Mouse (Mus musculus): Measurements from ENCODE around the gene Ube2b. TPM values are rescaled to one million over a fixed set of nuclear protein-coding genes. Genes with fewer than 3 reads are reported as not detected.
A peak's percentile ranks its signal among the peaks of the same experiment; 100 is the strongest.

Gene Ube2b
- polyA plus RNA-seq, 1 experiment = 179 TPM

DNA sequence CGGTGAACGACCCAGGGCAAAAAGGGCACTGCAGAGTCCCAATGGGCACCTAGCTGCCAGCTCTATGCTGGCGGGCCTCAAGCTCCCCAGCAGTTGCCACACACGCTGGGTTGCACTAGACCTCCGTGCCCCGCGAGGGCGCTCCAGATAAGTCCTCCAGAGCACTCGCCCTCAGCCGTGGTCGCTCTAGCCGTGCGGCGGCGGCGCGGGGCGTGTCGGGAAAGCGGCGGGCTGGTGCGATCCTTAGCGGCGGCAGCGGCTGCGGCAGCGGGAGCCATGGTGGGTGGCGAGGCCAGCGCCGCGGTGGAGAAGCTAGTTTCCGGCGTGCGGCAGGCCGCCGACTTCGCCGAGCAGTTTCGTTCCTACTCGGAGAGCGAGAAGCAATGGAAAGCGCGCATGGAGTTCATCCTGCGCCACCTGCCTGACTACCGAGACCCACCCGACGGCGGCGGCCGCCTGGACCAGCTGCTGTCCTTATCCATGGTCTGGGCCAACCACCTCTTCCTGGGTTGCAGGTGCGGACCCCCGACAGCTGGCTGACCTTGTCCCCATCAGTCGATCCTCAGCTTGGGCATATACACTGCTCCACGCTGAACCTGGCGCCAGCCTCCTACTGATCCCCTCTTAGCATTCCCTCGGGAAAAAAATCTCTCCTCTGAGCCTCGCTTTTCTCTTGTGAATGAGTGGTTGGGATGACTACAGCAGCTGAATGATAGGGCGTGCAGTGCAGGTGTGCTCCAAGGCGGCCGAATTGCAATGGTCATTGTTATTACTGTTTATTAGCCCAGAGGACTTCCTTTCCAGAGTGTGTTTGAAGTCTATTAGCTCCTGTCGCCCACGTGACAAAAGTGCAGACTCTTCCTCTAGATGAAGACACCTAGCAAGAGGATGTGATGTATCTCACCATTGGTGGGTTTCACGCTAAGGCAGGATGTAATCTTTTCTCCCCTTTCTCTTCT is 32.8 kb downstream of the Ube2b start, which contains the start of gene Cdkn2aipnl:
TSS of gene Cdkn2aipnl (plus strand) at position 219 of the 959 bp plus-strand sequence.
- H3K27ac ChIP-seq (ENCODE audit: control insufficient read depth, insufficient read depth, low read depth, low read length) = peak within 1 kb of the TSS; percentile 3; the same call in 1 of the 2 replicates
- peaks cover 2% of the 10 kb centered on the region for H3K36me3 ChIP-seq (ENCODE audit: control insufficient read depth, insufficient read depth, low read length)
- peak; percentile 91; the same call in 1 of the 2 replicates for TF ChIP-seq CTCF (IDR thresholded peaks at IDR 0.05; ENCODE audit: control insufficient read depth, insufficient read depth, insufficient replicate concordance, low read depth, low read length)
- TF ChIP-seq POLR2A (IDR thresholded peaks at IDR 0.05; ENCODE audit: control insufficient read depth, low read depth, low read length) = peak; percentile 62; the same call in 1 of the 2 replicates
- H3K4me3 ChIP-seq (ENCODE audit: control insufficient read depth, low read depth, low read length) = peak within 1 kb of the TSS; percentile 84
- H3K4me1 ChIP-seq (ENCODE audit: control insufficient read depth, insufficient read depth, low read length) = peaks cover 2% of the 10 kb centered on the region
- no peaks in the 10 kb centered on the region for H3K27me3 ChIP-seq (ENCODE audit: control insufficient read depth, insufficient read depth, low read length)

DNA sequence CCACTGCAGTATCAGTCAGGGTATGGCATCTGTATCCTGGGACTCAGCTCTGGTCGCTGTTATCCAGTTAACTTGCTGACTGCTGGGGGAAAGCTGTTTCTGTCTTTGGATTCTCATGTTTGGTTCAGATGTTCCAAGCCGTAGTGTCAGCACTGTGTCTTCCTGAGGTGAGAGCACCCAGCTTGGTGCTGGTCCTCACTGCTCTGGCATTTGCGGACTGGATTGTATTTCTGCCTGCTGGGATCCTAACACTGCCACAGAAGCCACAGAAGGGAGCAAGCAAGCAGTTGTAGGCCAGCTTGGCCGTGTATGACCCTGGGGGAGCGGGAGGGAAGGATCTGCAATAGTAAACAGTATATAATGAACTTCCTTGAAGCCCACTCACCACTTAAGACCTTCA is 33.9 kb downstream of the Ube2b start:
- Histone ChIP-seq H3K4me3 (ENCODE audit: control insufficient read depth, low read depth, low read length) (no peak overlapping the region), H3K27ac (ENCODE audit: control insufficient read depth, insufficient read depth, low read depth, low read length) (no peak overlapping the region), H3K4me1 (ENCODE audit: control insufficient read depth, insufficient read depth, low read length) (peaks cover 2% of the 10 kb centered on the region), H3K36me3 (ENCODE audit: control insufficient read depth, insufficient read depth, low read length) (no peaks in the 10 kb centered on the region; the same call in 1 of the 2 replicates), H3K27me3 (ENCODE audit: control insufficient read depth, insufficient read depth, low read length) (no peaks in the 10 kb centered on the region)
- TF ChIP-seq POLR2A (IDR thresholded peaks at IDR 0.05; ENCODE audit: control insufficient read depth, low read depth, low read length) (no peak), CTCF (IDR thresholded peaks at IDR 0.05; ENCODE audit: control insufficient read depth, insufficient read depth, insufficient replicate concordance, low read depth, low read length) (no peak)

DNA sequence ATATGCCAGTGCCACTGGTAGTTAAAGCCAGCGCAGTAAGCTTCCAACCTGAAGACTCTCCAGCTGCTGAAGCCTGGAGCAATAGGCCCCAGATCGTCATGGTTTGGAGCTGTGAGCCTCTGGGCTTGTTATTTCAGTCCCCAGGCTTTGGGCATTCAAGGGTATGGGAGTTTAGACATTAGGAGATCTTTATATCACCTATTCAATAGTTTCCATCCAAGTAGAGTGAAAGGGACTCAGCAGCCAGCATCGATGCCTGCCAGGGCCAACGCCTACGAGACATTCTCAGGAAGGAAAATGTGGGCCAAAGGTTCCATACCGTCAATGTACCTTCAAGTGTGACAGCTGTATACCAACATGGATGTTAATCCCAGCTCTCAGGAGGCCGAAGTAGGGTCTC is 38.3 kb downstream of the Ube2b start:
- H3K4me1 ChIP-seq (ENCODE audit: control insufficient read depth, insufficient read depth, low read length) = peaks cover 2% of the 10 kb centered on the region; the same call in 1 of the 2 replicates
- H3K27ac ChIP-seq (ENCODE audit: control insufficient read depth, insufficient read depth, low read depth, low read length) = no peak overlapping the region
- H3K27me3 ChIP-seq (ENCODE audit: control insufficient read depth, insufficient read depth, low read length) = no peaks in the 10 kb centered on the region
- H3K4me3 ChIP-seq (ENCODE audit: control insufficient read depth, low read depth, low read length) = no peak overlapping the region
- no peaks in the 10 kb centered on the region for H3K36me3 ChIP-seq (ENCODE audit: control insufficient read depth, insufficient read depth, low read length)
- no peak for TF ChIP-seq POLR2A (IDR thresholded peaks at IDR 0.05; ENCODE audit: control insufficient read depth, low read depth, low read length)
- TF ChIP-seq CTCF (IDR thresholded peaks at IDR 0.05; ENCODE audit: control insufficient read depth, insufficient read depth, insufficient replicate concordance, low read depth, low read length) = no peak

DNA sequence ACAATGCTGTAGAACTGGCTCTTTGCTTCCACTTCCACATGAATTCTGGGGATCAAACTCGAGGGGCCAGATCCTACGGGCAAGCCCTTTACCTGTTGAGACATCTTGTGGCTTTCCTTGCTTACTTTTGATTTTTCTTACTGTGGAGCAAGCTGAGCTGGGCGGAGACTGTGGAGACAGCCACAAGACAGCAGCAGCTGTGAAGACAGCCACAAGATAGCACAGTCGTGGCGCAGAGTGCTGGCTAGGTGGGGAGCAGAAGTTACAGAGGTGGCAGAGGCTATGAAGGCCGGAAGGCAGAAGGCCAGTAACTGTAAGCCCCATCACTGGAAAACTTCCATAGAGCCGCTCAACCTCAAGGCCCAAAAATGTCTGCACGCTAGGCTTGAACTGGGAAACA is 38.8 kb downstream of the Ube2b start:
- TF ChIP-seq POLR2A (IDR thresholded peaks at IDR 0.05; ENCODE audit: control insufficient read depth, low read depth, low read length) (no peak), CTCF (IDR thresholded peaks at IDR 0.05; ENCODE audit: control insufficient read depth, insufficient read depth, insufficient replicate concordance, low read depth, low read length) (no peak)

DNA sequence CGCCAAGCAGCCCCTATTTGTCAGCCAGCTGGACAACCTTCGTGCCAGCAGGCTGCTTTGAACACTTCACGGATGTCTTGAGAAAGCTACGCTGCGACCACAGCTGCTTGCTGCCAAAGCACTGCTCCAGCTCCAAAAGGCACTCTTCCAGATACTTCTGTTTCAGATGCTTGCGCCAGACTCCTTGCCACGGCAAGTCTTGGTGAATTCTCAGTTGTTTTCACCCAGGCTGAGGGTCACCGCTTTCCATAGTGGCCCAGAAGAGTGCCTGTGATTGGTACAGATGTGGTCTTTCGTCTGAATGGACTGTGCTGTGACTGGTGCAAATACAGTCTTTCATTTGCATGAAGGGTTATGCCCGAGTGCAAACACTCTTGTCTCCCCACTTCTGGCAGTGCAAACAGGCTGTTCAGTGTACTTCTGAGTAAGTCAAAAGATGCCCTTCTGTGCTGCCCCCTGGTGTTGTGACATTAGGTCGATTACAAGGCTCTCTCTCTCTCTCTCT is 39.5 kb downstream of the Ube2b start:
- H3K4me3 ChIP-seq (ENCODE audit: control insufficient read depth, low read depth, low read length) = no peak overlapping the region
- TF ChIP-seq CTCF (IDR thresholded peaks at IDR 0.05; ENCODE audit: control insufficient read depth, insufficient read depth, insufficient replicate concordance, low read depth, low read length) = no peak
- TF ChIP-seq POLR2A (IDR thresholded peaks at IDR 0.05; ENCODE audit: control insufficient read depth, low read depth, low read length) = no peak
- H3K27ac ChIP-seq (ENCODE audit: control insufficient read depth, insufficient read depth, low read depth, low read length) = no peak overlapping the region
- no peaks in the 10 kb centered on the region for H3K27me3 ChIP-seq (ENCODE audit: control insufficient read depth, insufficient read depth, low read length)
- H3K36me3 ChIP-seq (ENCODE audit: control insufficient read depth, insufficient read depth, low read length) = no peaks in the 10 kb centered on the region
- H3K4me1 ChIP-seq (ENCODE audit: control insufficient read depth, insufficient read depth, low read length) = no peaks in the 10 kb centered on the region

More for the DNA sequence above, 38.8 kb downstream of the Ube2b start:
- Histone ChIP-seq H3K27me3 (ENCODE audit: control insufficient read depth, insufficient read depth, low read length) (no peaks in the 10 kb centered on the region), H3K27ac (ENCODE audit: control insufficient read depth, insufficient read depth, low read depth, low read length) (no peak overlapping the region), H3K4me3 (ENCODE audit: control insufficient read depth, low read depth, low read length) (no peak overlapping the region), H3K36me3 (ENCODE audit: control insufficient read depth, insufficient read depth, low read length) (no peaks in the 10 kb centered on the region), H3K4me1 (ENCODE audit: control insufficient read depth, insufficient read depth, low read length) (peaks cover 1% of the 10 kb centered on the region; the same call in 1 of the 2 replicates)

DNA sequence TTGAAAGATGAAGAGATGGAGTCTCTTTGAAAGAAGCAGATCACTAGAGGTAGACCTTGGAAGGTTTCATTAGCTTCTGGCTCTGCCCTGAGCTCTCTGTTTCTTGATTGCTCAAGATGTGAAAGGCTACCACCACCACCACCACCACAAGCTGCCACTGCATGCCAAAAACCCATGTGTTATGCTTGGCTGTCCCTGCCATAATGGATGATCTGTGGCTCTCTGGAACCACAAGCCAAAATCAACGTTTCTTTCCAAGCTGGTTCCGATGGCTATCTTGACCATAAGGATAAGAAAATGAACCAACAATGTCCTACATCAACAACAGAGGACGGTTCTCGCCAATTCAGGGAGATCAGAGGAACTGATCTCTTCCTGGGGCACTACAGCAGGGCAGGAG is 40.5 kb downstream of the Ube2b start:
- Histone ChIP-seq H3K36me3 (ENCODE audit: control insufficient read depth, insufficient read depth, low read length) (no peaks in the 10 kb centered on the region), H3K27ac (ENCODE audit: control insufficient read depth, insufficient read depth, low read depth, low read length) (no peak overlapping the region), H3K4me3 (ENCODE audit: control insufficient read depth, low read depth, low read length) (no peak overlapping the region), H3K4me1 (ENCODE audit: control insufficient read depth, insufficient read depth, low read length) (no peaks in the 10 kb centered on the region), H3K27me3 (ENCODE audit: control insufficient read depth, insufficient read depth, low read length) (no peaks in the 10 kb centered on the region)
- no peak for TF ChIP-seq CTCF (IDR thresholded peaks at IDR 0.05; ENCODE audit: control insufficient read depth, insufficient read depth, insufficient replicate concordance, low read depth, low read length)
- TF ChIP-seq POLR2A (IDR thresholded peaks at IDR 0.05; ENCODE audit: control insufficient read depth, low read depth, low read length) = no peak

DNA sequence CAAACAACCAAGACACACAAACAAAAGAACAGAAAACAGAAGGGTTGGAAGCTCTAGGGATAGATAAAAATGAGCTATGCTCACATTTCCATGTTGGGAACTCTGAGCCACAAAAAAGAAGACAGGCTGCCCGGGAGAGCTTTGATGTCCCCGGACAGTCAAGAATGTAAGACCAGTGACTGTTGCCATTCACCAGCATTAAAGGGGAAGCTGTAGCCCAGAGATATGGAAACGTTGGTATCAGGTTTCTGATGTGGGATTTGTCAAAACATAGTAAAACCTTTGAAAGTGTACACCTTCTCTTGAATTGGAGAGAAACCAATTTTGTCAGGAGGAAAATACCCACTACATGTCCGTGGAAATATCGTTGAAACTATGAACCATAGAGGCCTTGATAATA is 41.1 kb downstream of the Ube2b start:
- Histone ChIP-seq H3K27ac (ENCODE audit: control insufficient read depth, insufficient read depth, low read depth, low read length) (no peak overlapping the region), H3K27me3 (ENCODE audit: control insufficient read depth, insufficient read depth, low read length) (no peaks in the 10 kb centered on the region), H3K4me3 (ENCODE audit: control insufficient read depth, low read depth, low read length) (no peak overlapping the region), H3K36me3 (ENCODE audit: control insufficient read depth, insufficient read depth, low read length) (no peaks in the 10 kb centered on the region), H3K4me1 (ENCODE audit: control insufficient read depth, insufficient read depth, low read length) (no peaks in the 10 kb centered on the region)
- TF ChIP-seq CTCF (IDR thresholded peaks at IDR 0.05; ENCODE audit: control insufficient read depth, insufficient read depth, insufficient replicate concordance, low read depth, low read length) (no peak), POLR2A (IDR thresholded peaks at IDR 0.05; ENCODE audit: control insufficient read depth, low read depth, low read length) (no peak)
